Mouse (Mus musculus) right cerebral cortex, adult 2 months (tissue): ENCODE results near the gene Scgb2a2.
"Not testable (repeated sequence)": the region's sequence is repeated elsewhere in the genome, so short reads cannot be mapped to it uniquely, and the experiment has no call there.

Experiments used
- DNase-seq, 2 experiments: peaks; one replicate each; pipeline ENCODE4 v3.0.0; 2021 to 2022; ENCODE audit warnings: low spot score in 2 of 2

The Scgb2a2 gene

DNA sequence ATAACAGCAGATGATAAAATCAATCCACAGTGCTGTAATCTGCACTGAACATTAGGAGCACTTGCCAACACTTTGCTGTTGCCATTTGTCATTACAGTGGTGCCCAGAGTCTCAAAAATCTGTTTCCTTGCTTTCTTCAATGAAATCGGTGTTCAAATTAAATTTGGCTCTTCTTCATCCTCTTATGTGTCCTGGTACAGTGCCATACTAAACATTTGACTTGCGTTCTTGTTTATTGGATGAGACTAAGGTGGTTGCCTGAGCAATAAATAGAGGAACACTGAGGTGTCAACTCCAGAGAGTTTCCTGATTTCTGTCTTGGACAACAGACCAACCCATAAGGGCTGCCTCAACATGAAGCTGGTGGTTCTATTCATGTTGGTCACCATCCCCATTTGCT is at the start of gene Scgb2a2:
Gene Scgb2a2 (plus strand): TSS at position 301 of the 400 bp plus-strand sequence.
- no peak for DNase-seq

DNA sequence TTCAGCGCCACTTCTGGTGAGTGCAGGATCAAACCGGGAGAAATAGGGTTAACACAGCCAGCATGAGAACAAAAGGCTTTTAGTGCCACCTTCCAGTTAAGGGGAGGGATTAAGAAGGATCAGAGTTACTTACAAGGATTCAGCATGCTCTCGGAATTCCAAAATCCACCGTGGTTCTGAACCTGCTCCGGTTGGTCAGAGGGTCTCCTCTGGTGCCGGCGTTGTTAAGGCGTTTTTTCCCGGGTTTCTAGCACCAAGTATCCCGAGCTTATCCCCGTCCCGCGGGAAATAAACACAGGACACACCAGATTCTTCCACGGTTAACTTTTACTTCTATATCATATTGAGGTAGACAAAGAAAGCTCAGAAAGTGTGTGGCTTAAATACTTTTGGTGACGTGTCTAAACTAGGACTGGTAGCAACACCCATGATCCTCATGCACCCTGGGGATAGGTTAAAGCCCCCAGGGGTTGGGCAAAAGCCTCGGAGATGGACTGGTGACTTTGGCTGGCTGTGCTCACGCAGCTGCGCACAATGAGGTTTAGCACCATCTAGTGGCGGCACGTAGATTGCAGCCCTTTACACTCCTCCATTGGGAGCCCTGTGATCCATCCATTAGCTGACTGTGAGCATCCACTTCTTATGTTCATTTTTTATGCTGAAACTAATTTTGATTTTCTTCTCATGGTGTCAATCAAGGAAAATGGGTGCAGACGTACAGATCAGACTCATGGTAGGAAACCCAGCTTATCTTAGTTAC is 10.6 kb upstream of the Scgb2a2 start:
- peak; percentile 59 to 72 for DNase-seq

DNA sequence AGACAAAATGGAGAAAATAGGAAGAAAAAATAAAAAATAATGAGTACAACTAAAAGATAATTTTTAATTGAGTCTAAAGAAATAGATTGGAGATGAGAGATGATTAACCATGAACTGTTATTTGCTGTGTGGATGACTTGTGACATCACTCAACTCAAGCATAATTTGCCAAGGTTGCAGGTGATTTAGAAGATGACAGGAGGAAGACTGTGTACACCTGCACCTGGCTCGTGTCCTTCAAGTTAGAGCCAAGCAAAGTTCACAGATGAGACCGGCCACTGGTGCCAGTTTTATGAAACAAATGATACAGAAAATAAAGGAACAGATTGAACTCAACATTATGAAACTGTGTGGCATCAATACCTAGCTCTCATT is 10.0 kb upstream of the Scgb2a2 start:
- no peak for DNase-seq

DNA sequence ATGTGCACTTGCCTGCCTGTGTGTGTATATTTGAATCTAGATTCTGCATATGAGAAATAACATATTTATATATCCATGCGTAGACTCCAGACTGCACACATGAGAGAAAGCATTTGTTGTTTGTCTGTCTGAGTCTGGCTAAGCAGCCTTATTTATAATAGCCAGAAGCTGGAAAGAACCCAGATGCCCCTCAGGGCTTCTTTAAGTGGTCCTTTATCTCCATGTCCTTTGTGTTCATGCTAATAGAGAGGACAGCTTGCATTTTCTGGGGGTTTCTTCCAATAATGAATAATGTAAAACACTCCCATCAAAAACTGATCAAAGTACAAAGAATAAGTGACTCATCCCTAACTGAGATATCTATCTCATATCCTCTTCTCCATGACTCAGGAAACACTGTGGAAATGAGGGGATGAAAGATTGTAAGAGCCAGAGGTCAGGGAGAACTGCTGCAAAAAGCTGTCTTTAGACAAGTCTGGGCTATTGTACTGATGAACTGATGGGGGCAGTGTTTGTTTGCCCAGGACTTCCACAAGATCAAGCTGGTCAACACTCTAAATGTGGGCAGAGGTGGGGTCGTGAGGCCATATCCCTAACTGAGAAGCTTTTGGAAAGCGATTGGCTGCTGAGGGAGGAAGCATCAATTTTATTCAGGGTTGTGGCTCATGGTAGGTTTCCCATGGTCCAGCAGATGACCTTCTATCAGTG is 2.2 kb downstream of the Scgb2a2 start:
- DNase-seq, result not testable (repeated sequence)

DNA sequence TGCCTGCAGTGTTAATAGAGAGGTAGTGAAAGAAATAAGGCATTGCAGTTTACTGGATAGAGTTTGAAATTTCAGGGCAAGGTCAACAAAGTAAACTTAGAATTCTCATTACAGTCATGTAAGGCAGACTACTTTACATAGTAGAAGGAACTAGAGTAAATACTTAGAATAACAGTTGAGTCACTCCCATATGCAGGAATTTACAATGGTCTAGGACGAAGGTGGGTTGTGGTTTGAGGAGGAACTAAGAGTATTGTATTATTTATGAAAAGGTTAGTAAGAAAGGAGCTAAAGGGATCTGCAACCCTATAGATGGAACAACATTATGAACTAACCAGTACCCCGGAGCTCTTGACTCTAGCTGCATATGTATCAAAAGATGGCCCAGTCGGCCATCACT is 13.5 kb downstream of the Scgb2a2 start:
- DNase-seq, result not testable (repeated sequence)

DNA sequence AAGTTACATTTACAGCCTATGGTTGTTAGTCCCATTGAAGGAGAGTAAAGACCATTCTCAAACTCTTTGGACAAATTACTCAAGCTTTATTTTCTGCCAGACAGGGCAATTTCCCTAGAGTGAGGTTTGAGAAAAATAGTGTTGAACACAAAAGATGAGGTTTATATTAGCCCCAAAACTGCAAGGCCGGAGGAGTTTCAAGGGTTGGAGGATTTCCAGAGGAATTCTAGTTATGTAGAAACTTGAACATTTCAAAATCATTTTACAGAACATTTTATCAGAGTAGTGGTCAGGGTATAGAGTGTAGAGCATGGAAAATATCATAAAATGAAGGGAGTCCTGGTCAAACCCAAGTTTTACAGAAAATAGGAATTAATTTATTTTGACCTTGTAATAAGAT is 17.5 kb downstream of the Scgb2a2 start:
- DNase-seq, result no peak

DNA sequence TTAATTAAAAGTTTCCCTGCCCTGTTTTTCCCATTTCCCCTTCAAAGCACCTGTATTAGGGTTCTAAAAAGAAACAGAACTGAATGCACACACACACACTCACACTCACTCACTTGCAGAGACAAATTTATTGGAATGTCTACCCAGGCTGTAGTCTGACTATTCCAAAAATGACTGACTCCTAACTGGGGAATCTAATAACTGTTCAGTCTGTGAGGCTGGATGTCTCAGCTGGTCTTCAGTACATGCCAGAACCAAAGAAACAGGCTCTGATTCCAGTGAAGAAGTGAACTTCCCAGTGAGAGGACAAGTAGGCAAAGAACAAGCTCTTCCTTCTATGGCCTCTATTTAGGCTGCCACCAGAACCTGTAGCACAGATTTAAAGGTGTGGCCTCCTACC is 18.1 kb downstream of the Scgb2a2 start:
- no peak for DNase-seq

DNA sequence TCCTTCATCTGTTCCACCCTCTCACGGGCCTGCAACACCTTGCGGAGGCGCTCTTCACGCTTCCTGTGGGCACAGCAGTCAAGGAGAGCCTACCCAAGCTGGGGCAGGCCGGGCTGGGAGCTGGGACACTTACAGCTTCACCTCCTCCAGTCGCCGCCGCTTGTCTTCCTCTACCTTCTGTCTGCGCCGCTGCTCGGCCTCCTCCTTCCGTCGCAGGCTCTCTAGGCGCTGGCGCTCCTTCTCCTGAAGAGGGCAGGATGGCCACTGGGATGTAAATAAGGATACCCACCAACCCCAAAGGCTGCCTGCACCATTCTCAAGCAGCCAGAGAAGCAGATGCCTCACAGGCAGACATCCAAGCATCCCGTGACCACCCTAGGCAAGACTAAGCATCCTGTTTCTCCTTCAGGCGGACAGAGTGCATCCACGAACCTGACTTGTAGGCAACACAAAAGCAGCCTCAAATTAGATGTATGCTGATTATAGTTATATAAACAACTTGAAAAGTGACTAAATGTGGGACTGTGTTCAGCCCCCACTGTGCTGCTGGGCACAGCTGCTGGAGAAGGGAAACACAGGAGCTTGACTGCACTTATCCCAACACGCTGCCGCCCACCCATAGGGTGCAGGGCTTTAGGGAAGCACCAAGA is 30.9 kb downstream of the Scgb2a2 start:
- DNase-seq, result peak; percentile 56 to 61

DNA sequence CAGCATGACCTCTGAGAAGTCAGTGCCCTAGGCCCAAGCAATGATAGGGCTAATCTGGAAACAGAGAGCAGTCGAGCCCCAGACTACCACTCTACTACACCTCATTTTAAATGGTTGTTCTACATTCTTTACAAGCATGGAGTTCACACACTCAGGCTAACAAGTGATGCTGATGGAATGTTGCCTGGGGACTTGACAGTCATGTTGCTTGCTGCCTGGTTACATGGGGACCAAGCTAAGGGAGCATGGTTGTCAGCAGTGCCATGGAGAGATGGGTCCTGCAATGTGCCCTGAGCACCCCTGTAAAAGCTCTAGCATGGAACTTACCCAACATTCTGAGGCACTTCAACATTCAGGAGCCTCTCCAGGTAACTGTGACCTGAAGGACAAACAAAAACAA is 39.0 kb downstream of the Scgb2a2 start:
- no peak for DNase-seq

DNA sequence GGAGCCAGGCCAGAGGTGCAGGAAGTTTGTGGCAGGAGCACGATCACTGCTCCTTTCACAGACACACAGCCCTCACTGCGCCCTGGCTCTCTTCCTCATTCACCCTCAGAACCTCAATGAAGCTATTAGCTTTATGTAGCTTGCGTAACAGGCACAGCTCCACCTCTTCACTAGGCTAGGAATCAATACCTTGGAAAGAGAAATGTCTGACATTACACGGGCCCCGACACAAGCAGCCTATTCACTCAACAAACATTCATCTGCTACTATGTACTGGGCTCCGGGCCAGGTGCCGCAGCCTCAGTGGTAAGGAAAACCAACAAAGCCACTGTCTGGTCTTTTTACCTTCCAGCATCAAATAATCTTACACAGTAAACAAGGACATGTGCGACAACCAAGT is 39.4 kb downstream of the Scgb2a2 start:
- no peak for DNase-seq

DNA sequence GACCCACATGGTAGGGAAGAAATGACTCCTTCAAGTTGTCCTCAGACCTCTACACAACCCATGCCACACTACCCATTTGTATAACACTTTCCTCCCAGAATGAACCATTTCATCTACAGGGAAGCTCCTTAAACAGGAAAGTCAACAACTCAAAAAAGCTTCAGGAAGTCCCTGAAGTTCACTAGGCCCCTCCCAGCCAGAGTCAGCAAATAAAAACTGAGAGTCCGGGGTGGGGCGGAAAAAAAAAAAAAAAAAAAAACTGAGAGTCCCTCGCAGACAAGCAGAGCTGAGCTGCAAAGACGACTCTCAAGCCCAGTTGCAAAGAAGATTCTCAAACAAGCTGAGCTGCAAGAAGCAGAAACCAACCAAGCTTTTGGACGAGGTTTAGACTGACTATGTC is 48.7 kb downstream of the Scgb2a2 start:
- no peak for DNase-seq

DNA sequence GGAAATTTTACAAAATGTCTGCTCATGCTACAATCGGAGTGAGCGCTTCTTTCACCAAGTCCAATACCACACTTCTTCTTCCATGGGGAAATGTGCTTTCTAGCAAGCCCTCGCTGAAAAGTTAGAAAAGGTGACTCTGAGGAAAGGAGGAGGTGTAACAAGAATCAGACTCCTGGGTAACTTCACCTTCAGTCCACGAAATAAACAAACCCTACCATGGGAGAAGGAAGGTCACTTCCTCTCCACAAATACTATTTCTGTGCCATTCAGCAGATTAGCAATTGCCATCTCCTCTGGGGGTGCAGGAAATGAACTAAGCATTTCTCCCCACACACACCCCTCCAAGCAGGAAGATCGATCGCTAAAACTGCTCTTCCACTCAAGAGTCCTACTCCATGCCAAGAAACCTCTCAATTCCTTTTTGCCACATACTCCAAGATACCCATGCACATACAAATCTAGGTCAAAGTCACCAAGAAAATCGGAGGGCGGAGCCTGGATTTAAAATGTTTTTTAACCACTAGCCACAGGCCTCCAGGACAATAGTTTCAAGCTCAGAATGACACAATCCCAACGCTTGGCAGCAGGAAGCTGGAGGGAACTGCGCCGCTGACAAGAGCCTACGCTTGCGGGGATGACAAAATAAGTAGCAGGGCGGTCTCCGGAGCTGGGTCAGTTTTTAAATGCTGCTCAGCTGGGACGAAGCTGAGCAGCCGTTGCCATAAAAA is 51.1 kb downstream of the Scgb2a2 start:
- DNase-seq, result no peak

DNA sequence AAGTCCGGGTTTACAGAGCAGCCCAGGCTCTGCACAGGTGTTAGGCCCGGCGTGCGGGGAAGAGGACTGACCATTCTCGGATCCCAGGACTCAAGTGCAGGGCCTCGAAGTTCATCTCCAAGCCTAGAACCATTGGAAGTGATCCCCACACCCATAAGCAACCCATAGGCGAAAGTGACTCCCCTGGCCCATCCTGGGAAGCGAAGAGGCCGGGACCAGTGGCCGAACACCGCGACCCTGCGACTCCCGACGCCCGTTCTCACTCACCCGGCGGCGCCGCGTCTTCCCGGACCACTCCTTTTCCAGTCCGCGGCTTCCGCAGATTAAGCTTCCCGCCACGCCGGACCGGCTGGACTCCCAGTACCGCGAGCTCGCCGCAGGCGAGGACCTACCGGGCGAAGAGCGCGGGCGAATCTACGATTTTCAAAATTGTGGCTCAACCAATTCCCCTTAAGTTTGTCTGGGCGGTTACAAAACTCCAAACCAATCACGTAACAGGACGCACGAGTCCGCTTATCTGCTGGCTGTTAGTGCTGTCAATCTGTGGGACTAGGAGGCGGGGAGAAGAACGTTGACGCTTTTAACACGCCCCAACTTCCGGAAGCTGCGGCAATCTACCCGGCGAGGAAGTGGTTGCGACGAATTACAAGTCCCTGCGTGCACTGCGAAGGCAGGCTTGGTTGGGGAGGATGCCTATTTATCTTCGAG is 51.9 kb downstream of the Scgb2a2 start, which contains the start of gene Incenp:
Gene Incenp (minus strand): TSS at position 480 of the 708 bp plus-strand sequence.
- peak; percentile 96 for DNase-seq

DNA sequence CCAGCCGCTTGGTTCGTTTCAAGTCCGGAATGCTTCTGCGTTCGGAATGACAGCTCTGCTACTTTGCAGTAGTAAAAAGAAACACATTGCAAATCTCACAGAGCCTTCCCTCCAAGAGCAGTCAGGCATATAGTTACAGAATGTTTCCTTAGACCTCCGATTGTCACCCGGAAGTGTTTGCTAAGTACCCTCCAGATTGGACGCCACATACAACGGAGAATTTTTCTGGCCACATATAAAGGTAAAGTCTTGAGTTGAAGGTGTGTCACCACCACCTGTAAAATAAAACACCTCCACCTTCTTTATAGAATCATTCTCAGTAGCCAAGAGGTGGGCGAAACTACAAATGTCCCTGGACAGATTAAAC is 52.4 kb downstream of the Scgb2a2 start:
- no peak for DNase-seq

DNA sequence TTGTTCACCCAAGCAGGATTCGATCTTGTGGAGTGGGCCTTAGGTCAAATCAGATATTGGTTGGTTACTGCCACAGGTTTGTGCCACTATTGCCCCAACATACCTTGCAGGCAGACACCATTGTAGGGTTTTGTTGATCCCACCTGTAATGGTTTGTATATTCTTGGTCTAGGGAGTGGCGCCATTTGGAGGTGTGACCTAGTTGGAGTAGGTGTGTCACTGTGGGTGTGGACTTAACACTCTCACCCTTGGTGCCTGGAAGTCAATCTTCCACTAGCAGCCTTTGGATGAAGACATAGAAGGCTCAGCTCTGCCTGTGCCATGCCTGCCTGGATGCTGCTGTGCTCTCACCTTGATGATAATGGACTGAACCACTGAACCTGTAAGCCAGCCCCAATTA is 53.3 kb downstream of the Scgb2a2 start:
- DNase-seq, result not testable (repeated sequence)
